9 mouse cellular contexts compared by ENCODE assay signal in the genomic region with DNA sequence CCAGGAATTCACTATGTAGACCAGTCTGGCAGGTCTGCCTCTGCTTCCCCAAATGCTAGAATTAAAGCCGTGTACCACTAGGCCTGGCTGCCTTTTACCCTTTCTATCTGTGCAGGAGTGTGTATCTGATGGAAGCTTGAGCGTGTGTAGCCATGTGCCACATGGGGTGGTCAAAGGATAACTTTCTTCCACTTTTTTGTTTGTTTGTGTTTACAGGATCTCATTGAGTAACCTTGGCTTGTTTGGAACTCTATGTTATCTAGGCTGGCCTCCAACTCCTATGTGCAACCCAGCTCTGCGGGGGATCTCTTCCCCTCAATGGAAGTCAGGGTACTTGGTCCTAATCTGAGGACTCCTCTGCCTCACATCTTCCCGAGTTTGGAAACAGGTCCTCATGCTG. TPM values are rescaled to one million over a fixed set of nuclear protein-coding genes. Genes with fewer than 3 reads are reported as not detected.
A peak's percentile ranks its signal among the peaks of the same experiment; 100 is the strongest.
DNase-seq lines count a peak whose midpoint lies in the region; ATAC-seq and TF ChIP-seq lines count a peak whose summit lies in the region.
"Had no signal": no experiment of that assay in that cellular context is flagged by ENCODE, and none has a peak within 500 bp of the region (broad histone marks: within the 10 kb centered on the region; RNA-seq: fewer than 3 reads in every experiment).

No protein-coding gene starts in this region.

- WGBS in neural tube, embryonic 12.5 days = 56% methylated on average over 4 of the region's 4 CpGs
- WGBS in limb, embryonic 12.5 days = 43% methylated on average over 4 of the region's 4 CpGs
- 43% methylated on average over 4 of the region's 4 CpGs for WGBS in small intestine, adult 2 months

- H3K36me3 ChIP-seq in neural tube, embryonic 12.5 days = no peaks in the 10 kb centered on the region
- H3K36me3 ChIP-seq in limb, embryonic 12.5 days = no peaks in the 10 kb centered on the region
- H3K36me3 ChIP-seq in small intestine, adult 2 months (ENCODE audit: control insufficient read depth, insufficient read depth, low read length) = no peaks in the 10 kb centered on the region

- no peak for ATAC-seq in cerebellum, adult (ENCODE audit: insufficient number of reproducible peaks, low FRiP score, low TSS enrichment)
- ATAC-seq in neural tube, embryonic 12.5 days (ENCODE audit: low FRiP score, low read depth) = no peak
- ATAC-seq in limb, embryonic 12.5 days (ENCODE audit: insufficient number of reproducible peaks, insufficient read depth, low FRiP score, low TSS enrichment, low read depth) = no peak

- peak overlapping the region; percentile 99 for H3K4me3 ChIP-seq in neural tube, embryonic 12.5 days
- peak overlapping the region; percentile 100 for H3K4me3 ChIP-seq in limb, embryonic 12.5 days (replicated peaks)
- H3K4me3 ChIP-seq in small intestine, adult 2 months (ENCODE audit: low read depth, low read length) = no peak overlapping the region

- no peak for TF ChIP-seq CTCF in small intestine, adult 2 months (IDR thresholded peaks at IDR 0.05; ENCODE audit: extremely low read depth, insufficient read length, insufficient replicate concordance, low read depth, low read length)

- H3K9ac ChIP-seq in neural tube, embryonic 12.5 days = 0 out of 2 replicates have a peak overlapping the region, but pooled peaks have one; percentile 39
- H3K9ac ChIP-seq in limb, embryonic 12.5 days (replicated peaks) = peak overlapping the region; percentile 66; the same call in 1 of the 2 replicates

- intact Hi-C loops in gastrocnemius, postnatal 36 days (cut with DNase I) = loop anchor here (5.0 kb wide), 1 partner anchor 277 kb away; no protein-coding TSS in a partner anchor

- no peaks in the 10 kb centered on the region for H3K27me3 ChIP-seq in neural tube, embryonic 12.5 days (replicated peaks)
- no peaks in the 10 kb centered on the region for H3K27me3 ChIP-seq in limb, embryonic 12.5 days
- H3K27me3 ChIP-seq in small intestine, adult 2 months (ENCODE audit: control insufficient read depth, insufficient read depth, low read length) = no peaks in the 10 kb centered on the region

- no peak for TF ChIP-seq POLR2A in small intestine, adult 2 months (IDR thresholded peaks at IDR 0.05; ENCODE audit: low read depth, low read length)

- H3K4me2 ChIP-seq in neural tube, embryonic 12.5 days (replicated peaks) = peak overlapping the region; percentile 91
- peak overlapping the region; percentile 82 for H3K4me2 ChIP-seq in limb, embryonic 12.5 days

- no peak overlapping the region for H3K27ac ChIP-seq in neural tube, embryonic 12.5 days
- H3K27ac ChIP-seq in limb, embryonic 12.5 days = peak overlapping the region; percentile 85
- H3K27ac ChIP-seq in small intestine, adult 2 months (ENCODE audit: insufficient read depth, low read depth, low read length) = peak overlapping the region; percentile 61

- DNase-seq in cerebellum, adult 11 months = peak; percentile 22
- no peak for DNase-seq in neural tube, embryonic 10.5 days (ENCODE audit: extremely low spot score, low spot score)
- DNase-seq in gastrocnemius, postnatal 36 days = no peak
- no peak for DNase-seq in kidney, adult 18-20 months
- DNase-seq: kidney, adult 2 months had no signal

- peaks cover 26% of the 10 kb centered on the region for H3K4me1 ChIP-seq in neural tube, embryonic 12.5 days
- peaks cover 23% of the 10 kb centered on the region for H3K4me1 ChIP-seq in limb, embryonic 12.5 days (replicated peaks)
- H3K4me1 ChIP-seq in small intestine, adult 2 months (ENCODE audit: control insufficient read depth, insufficient read depth, insufficient read length, low read length) = peaks cover 19% of the 10 kb centered on the region; the same call in 1 of the 2 replicates

- no peaks in the 10 kb centered on the region for H3K9me3 ChIP-seq in neural tube, embryonic 12.5 days
- no peaks in the 10 kb centered on the region for H3K9me3 ChIP-seq in limb, embryonic 12.5 days

RNA-seq across cellular contexts. Expression of gene Ube2f, which starts 1.1 kb away (rescaled TPM):
- polyA plus RNA-seq in neural tube, embryonic 12.5 days (2016; fragmentation: Nextera tagmentation; extraction: Ambion mirVana) = 71.4 and 71.8 TPM in 2 replicates
- polyA plus RNA-seq in limb, embryonic 12.5 days (2016; fragmentation: Nextera tagmentation; extraction: Ambion mirVana) = 70.2 and 71.1 TPM in 2 replicates
- polyA plus RNA-seq in small intestine, adult 2 months (2012; rRNA removed) = 12.4 and 19.5 TPM in 2 replicates
- 10 to 100 TPM; 56.1 to 58.7 TPM for total RNA-seq in gastrocnemius, postnatal 36 days (2021)

RNA-seq across cellular contexts. Expression of gene Scly, which starts 49.2 kb away (rescaled TPM):
- polyA plus RNA-seq in neural tube, embryonic 12.5 days (2016; fragmentation: Nextera tagmentation; extraction: Ambion mirVana) = 12.8 and 16.1 TPM in 2 replicates
- polyA plus RNA-seq in limb, embryonic 12.5 days (2016; fragmentation: Nextera tagmentation; extraction: Ambion mirVana) = 12.3 and 13.7 TPM in 2 replicates
- polyA plus RNA-seq in small intestine, adult 2 months (2012; rRNA removed) = 20.9 and 30.2 TPM in 2 replicates
- total RNA-seq in gastrocnemius, postnatal 36 days (2021) = 10 to 100 TPM in 1 of 2 experiments, 1 to 10 TPM in 1; 9.4 to 12.1 TPM
